Mouse (Mus musculus) CH12.LX (cell line): ENCODE results near the gene Pogz. TPM values are rescaled to one million over a fixed set of nuclear protein-coding genes. Genes with fewer than 3 reads are reported as not detected.
"Not testable (repeated sequence)": the region's sequence is repeated elsewhere in the genome, so short reads cannot be mapped to it uniquely, and the experiment has no call there.

ENCODE experiments used
- DNase-seq: peaks from one replicate; pipeline ENCODE4 v3.0.0-alpha.2; 2013; ENCODE audit errors: extremely low read depth
- H3K27ac ChIP-seq: 2 replicates; pipeline ENCODE4 v1.5.1; 2012; ENCODE audit warnings: low read depth, mild to moderate bottlenecking, control low read depth, moderate library complexity; ENCODE audit not compliant: insufficient read depth
- H3K27me3 ChIP-seq: replicated peaks from 2 replicates; pipeline ENCODE3; 2012; ENCODE audit warnings: inconsistent platforms
- H3K36me3 ChIP-seq, 2 experiments: replicated peaks in 1 of 2; 2 replicates each; pipeline versions ENCODE3 to v1.6.1; 2012; ENCODE audit warnings: inconsistent platforms in 1 of 2, low read length in 1 of 2, mild to moderate bottlenecking in 1 of 2, mixed read lengths in 1 of 2, moderate library complexity in 1 of 2; ENCODE audit not compliant: control insufficient read depth in 1 of 2, insufficient read depth in 1 of 2
- H3K4me1 ChIP-seq, 2 experiments: 2 replicates each; pipeline ENCODE4 v1.6.1; 2012; ENCODE audit warnings: inconsistent platforms in 1 of 2, moderate library complexity in 1 of 2; ENCODE audit not compliant: insufficient read depth in 2 of 2, control insufficient read depth in 1 of 2
- H3K4me2 ChIP-seq: 2 replicates; pipeline ENCODE4 v1.6.1; 2012; ENCODE audit warnings: low read depth, mild to moderate bottlenecking, control low read depth; ENCODE audit not compliant: poor library complexity, insufficient read depth, severe bottlenecking
- H3K4me3 ChIP-seq, 3 experiments: fragments of 150-350 bp in 1 of 3; sonication (generic) in 1 of 3; replicated peaks in 1 of 3; 2 replicates each; pipeline versions ENCODE3 to v1.5.1; 2011 to 2012; ENCODE audit warnings: low read depth in 2 of 3, low read length in 2 of 3, mild to moderate bottlenecking in 2 of 3, moderate library complexity in 2 of 3, control low read depth in 1 of 3, improper control_type of control experiment in 1 of 3, inconsistent platforms in 1 of 3, mixed read lengths in 1 of 3; ENCODE audit not compliant: poor library complexity in 1 of 3
- H3K79me2 ChIP-seq: replicated peaks from 2 replicates; pipeline ENCODE4 v1.6.1; 2012; ENCODE audit warnings: mild to moderate bottlenecking, moderate library complexity; ENCODE audit not compliant: control insufficient read depth, poor library complexity, insufficient read depth, severe bottlenecking; ENCODE audit errors: extremely low read depth
- H3K9ac ChIP-seq: 2 replicates; pipeline ENCODE4 v1.6.1; 2012; ENCODE audit warnings: low read depth, mild to moderate bottlenecking, control low read depth, moderate library complexity; ENCODE audit not compliant: insufficient read depth
- H3K9me3 ChIP-seq: replicated peaks from 2 replicates; pipeline ENCODE3; 2012; ENCODE audit warnings: low read length, inconsistent platforms, mixed read lengths
- BHLHE40 ChIP-seq: IDR thresholded peaks from 2 replicates; pipeline ENCODE4 v1.6.1; 2011; ENCODE audit warnings: mild to moderate bottlenecking, low read depth, low read length, improper control_type of control experiment
- CHD1 ChIP-seq: IDR thresholded peaks from 2 replicates; pipeline ENCODE4 v1.6.1; 2012; ENCODE audit warnings: low read depth, low read length, improper control_type of control experiment, inconsistent platforms
- CHD2 ChIP-seq: IDR thresholded peaks from 2 replicates; pipeline ENCODE4 v1.6.1; 2011; ENCODE audit warnings: low read length, improper control_type of control experiment
- CTCF ChIP-seq, 2 experiments: IDR thresholded peaks in 1 of 2; conservative IDR thresholded peaks in 1 of 2; 2 replicates each; pipeline ENCODE4 v1.5.1; 2011 to 2012; ENCODE audit warnings: low read depth in 2 of 2, low read length in 2 of 2, improper control_type of control experiment in 1 of 2, inconsistent platforms in 1 of 2, mild to moderate bottlenecking in 1 of 2, moderate library complexity in 1 of 2
- EP300 ChIP-seq: IDR thresholded peaks from 2 replicates; pipeline ENCODE4 v1.6.1; 2011; ENCODE audit warnings: low read length, improper control_type of control experiment
- ETS1 ChIP-seq: conservative IDR thresholded peaks from 2 replicates; pipeline ENCODE4 v1.6.1; 2012; ENCODE audit warnings: low read depth, mild to moderate bottlenecking, inconsistent platforms, low read length, improper control_type of control experiment, moderate library complexity
- GABPA ChIP-seq: IDR thresholded peaks from 2 replicates; pipeline ENCODE4 v1.6.1; 2012; ENCODE audit warnings: low read depth, low read length, improper control_type of control experiment, inconsistent platforms; ENCODE audit not compliant: insufficient replicate concordance
- JUND ChIP-seq: conservative IDR thresholded peaks from 2 replicates; pipeline ENCODE4 v1.6.1; 2011; ENCODE audit warnings: low read depth, low read length, improper control_type of control experiment
- MAFK ChIP-seq: IDR thresholded peaks from 2 replicates; pipeline ENCODE4 v1.6.1; 2011; ENCODE audit warnings: low read length, improper control_type of control experiment; ENCODE audit not compliant: insufficient replicate concordance
- NELFE ChIP-seq: IDR thresholded peaks from 2 replicates; pipeline ENCODE4 v1.6.1; 2011; ENCODE audit warnings: low read depth, low read length, improper control_type of control experiment
- NRF1 ChIP-seq: IDR thresholded peaks from 2 replicates; pipeline ENCODE4 v1.6.1; 2014; ENCODE audit warnings: low read depth, mild to moderate bottlenecking, inconsistent platforms, low read length, improper control_type of control experiment, moderate library complexity
- RCOR1 ChIP-seq: conservative IDR thresholded peaks from 2 replicates; pipeline ENCODE4 v1.6.1; 2012; ENCODE audit warnings: low read depth, mild to moderate bottlenecking, inconsistent platforms, low read length, improper control_type of control experiment
- USF1 ChIP-seq: IDR thresholded peaks from 2 replicates; pipeline ENCODE4 v1.6.1; 2014; ENCODE audit warnings: low read depth, mild to moderate bottlenecking, inconsistent platforms, low read length, improper control_type of control experiment
- ZC3H11A ChIP-seq: IDR thresholded peaks from 2 replicates; pipeline ENCODE4 v1.6.1; 2012; ENCODE audit warnings: low read depth, mild to moderate bottlenecking, inconsistent platforms, low read length, improper control_type of control experiment
- dilution Hi-C: fragments of 300-500 bp; cut with MboI; formaldehyde crosslinking; loops from 2 replicates; pipeline ENCODE4 v1.14.3; 2020; ENCODE audit warnings: low sequenced_read_pairs; ENCODE audit not compliant: extremely low pct_unique_long_range_greater_than_20kb, extremely low pct_ligation_motif_present
- in situ Hi-C: fragments of 300-500 bp; cut with MboI; formaldehyde crosslinking; loops from 3 replicates; pipeline ENCODE4 v1.14.3; 2019; ENCODE audit warnings: low sequenced_read_pairs, low pct_ligation_motif_present, low pct_unique_long_range_greater_than_20kb, mixed read lengths
- polyA plus RNA-seq: library from polyadenylated mRNA; unstranded; fragments of >175 nt; gene quantifications from 2 replicates; pipeline ENCODE4 v1.2.1, GENCODE M21; 2012; ENCODE audit warnings: low read depth; ENCODE audit not compliant: insufficient read length
- total RNA-seq, 2 experiments: library from RNA; depleted of rRNA; stranded (reverse); fragments of 300-350 nt in 1 of 2; fragments of >200 nt in 1 of 2; gene quantifications; 2 replicates each; pipeline ENCODE4 v1.2.3; 2012 to 2014

Gene Pogz
- total and polyA plus RNA-seq, 3 experiments = 7.7 to 23.4 (median 10.1) TPM

DNA sequence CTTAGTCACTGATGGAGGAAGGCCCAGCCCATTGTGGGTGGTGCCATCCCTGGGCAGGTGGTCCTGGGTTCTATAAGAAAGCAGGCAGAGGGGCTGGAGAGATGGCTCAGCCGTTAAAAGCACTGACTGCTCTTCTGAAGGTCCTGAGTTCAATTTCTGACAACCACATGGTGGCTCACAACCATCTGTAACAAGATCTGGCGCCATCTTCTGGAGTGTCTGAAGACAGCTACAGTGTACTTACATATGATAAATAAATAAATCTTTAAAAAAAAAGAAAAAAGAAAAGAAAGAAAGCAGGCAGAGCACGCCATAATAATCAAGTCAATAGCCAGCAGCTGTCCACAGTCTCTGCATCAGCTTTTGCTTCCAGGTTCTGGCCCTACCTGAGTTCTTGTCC lies 67.4 kb downstream of the Pogz start:
- dilution Hi-C loops, H3K27ac ChIP-seq, H3K4me1 ChIP-seq, H3K9me3 ChIP-seq, H3K4me2 ChIP-seq, H3K36me3 ChIP-seq, DNase-seq, H3K9ac ChIP-seq, H3K27me3 ChIP-seq, H3K79me2 ChIP-seq, H3K4me3 ChIP-seq: not testable (repeated sequence)
- peak in 1 of 2 experiments; percentile 55; a peak in 2 of 4 replicates for TF ChIP-seq CTCF (conservative IDR thresholded peaks at IDR 0.05 in 1 of 2, IDR thresholded peaks at IDR 0.05 in 1 of 2; ENCODE audit: low read depth in 2 of 2, low read length in 2 of 2)
- in situ Hi-C loops = loop anchor here (5.0 kb wide), 1 partner anchor 78 kb away; no protein-coding TSS in a partner anchor

DNA sequence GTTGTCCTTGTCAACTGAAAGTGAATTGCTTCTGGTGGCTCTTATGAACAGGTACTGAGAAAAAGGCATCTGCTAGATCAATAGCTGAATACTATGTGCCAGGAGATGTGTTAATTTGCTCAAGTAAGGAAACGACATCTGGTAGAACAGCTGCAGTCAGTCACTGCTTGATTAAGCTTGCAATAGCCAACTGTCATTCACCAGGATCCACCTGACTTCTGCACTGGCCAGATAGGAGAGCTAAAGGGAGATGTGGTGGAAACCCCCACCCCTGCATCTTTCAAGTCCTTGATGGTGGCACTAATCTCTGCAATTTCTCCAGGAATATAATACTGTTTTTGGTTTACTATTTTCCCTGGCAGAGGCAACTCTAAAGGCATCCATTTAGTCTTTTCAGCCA lies 69.1 kb downstream of the Pogz start:
- no peaks in the 10 kb centered on the region for H3K36me3 ChIP-seq
- H3K4me1 ChIP-seq = 0 out of 4 replicates have a peak, but pooled peaks cover 0 to 4% of the 10 kb centered on the region in 2 experiments
- H3K27ac ChIP-seq = no peak overlapping the region
- dilution Hi-C loops (no loop called here), in situ Hi-C loops (no loop called here)
- H3K27me3 ChIP-seq = no peaks in the 10 kb centered on the region
- no peak for TF ChIP-seq ETS1
- TF ChIP-seq EP300 = no peak
- no peak for TF ChIP-seq CTCF (conservative IDR thresholded peaks at IDR 0.05 in 1 of 2, IDR thresholded peaks at IDR 0.05 in 1 of 2; ENCODE audit: low read depth in 2 of 2, low read length in 2 of 2)
- TF ChIP-seq CHD1 = no peak
- no peak for TF ChIP-seq NRF1
- TF ChIP-seq CHD2 = no peak
- no peak for TF ChIP-seq GABPA
- no peak for TF ChIP-seq USF1
- H3K9me3 ChIP-seq = no peaks in the 10 kb centered on the region
- H3K4me3 ChIP-seq = no peak overlapping the region
- no peak overlapping the region for H3K4me2 ChIP-seq
- no peaks in the 10 kb centered on the region for H3K79me2 ChIP-seq
- DNase-seq = no peak
- H3K9ac ChIP-seq = no peak overlapping the region

DNA sequence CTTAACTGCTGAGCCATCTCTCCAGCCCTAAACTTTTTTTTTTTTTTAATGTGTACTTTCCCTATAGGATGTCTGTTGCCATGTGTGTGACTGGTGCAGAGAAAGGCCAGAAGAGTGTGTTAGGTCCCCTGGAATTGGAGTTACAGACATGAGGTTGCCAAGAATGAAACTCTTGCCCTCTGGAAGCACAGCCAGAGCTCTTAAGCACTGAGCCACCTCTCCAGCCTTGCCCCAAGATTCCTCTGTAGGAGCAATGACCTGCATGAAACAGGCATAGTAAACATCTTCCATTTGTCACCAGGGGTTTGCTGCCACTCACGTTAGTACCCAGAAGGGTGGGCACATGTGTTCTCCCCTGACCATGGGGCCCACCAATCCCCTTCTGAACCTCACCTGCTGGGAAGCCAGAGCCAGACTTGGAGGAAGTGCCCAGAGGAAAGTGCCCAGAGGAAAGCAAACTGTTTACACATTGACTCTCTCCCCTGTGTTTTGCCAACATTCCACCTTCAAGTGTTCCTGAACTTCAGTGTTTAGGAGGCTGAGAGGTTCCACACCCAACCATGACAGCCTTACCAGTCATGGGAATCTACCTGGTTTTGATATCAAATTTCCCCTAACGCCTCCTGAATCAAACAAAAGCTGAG lies 73.8 kb downstream of the Pogz start:
- H3K36me3 ChIP-seq = no peaks in the 10 kb centered on the region
- in situ Hi-C loops = no loop called here
- H3K4me3 ChIP-seq = no peak overlapping the region
- TF ChIP-seq JUND (no peak), RCOR1 (no peak), ZC3H11A (no peak), NELFE (no peak), BHLHE40 (no peak), MAFK (no peak)
- dilution Hi-C loops = no loop called here
- DNase-seq = no peak
- no peak overlapping the region for H3K4me2 ChIP-seq
- no peaks in the 10 kb centered on the region for H3K79me2 ChIP-seq
- no peak overlapping the region for H3K9ac ChIP-seq
- H3K9me3 ChIP-seq = no peaks in the 10 kb centered on the region
- no peak overlapping the region for H3K27ac ChIP-seq
- no peaks in the 10 kb centered on the region for H3K27me3 ChIP-seq
- H3K4me1 ChIP-seq = peaks cover 4 to 6% of the 10 kb centered on the region in 2 experiments
